Mouse (Mus musculus): ENCODE results near the gene Cops3.
"Not testable (repeated sequence)": the region's sequence is repeated elsewhere in the genome, so short reads cannot be mapped to it uniquely, and the experiment has no call there.

DNA sequence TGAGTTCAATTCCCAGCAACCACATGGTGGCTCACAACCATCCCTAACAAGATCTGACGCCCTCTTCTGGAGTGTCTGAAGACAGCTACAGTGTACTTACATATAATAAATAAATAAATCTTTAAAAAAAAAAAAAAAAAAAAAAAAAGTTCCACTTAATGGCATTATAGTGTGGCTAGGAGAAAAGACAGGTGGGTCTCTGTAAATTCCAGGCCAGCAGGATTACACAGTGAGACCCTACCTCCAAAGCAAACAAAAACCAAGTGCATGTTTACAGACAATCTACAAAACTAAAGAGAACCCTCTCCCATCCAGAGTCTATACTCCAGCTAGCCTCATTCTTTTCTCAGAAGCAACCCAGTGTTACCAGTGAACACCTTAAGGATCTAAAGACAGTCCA, 1.8 kb downstream of the Cops3 start:
- not testable (repeated sequence) for TF ChIP-seq CTCF (IDR thresholded peaks at IDR 0.05; ENCODE audit: low read depth); EP300 (optimal IDR thresholded peaks at IDR 0.05)

Data from stomach, postnatal 0 days (tissue).